Mouse (Mus musculus) heart, embryonic 14.5 days (tissue): Measurements from ENCODE around the gene Ada. TPM values are rescaled to one million over a fixed set of nuclear protein-coding genes. Genes with fewer than 3 reads are reported as not detected.

ENCODE experiments used
- ATAC-seq: fragments of 200-750 bp; cut with Nextera tagmentation; 2 replicates; pipeline ENCODE4 v1.8.0; 2017; ENCODE audit warnings: low read depth, moderate TSS enrichment; ENCODE audit not compliant: insufficient number of reproducible peaks, insufficient read depth, low FRiP score
- H3K27ac ChIP-seq, 2 experiments: fragments of 200-500 bp in 1 of 2; fragments of 300-500 bp in 1 of 2; sonication (generic) in 1 of 2; replicated peaks in 1 of 2; 2 replicates each; pipeline ENCODE4 v1.5.1; 2012 to 2014; ENCODE audit warnings: low read depth in 2 of 2, low read length in 2 of 2, control low read depth in 1 of 2, mild to moderate bottlenecking in 1 of 2, mixed read lengths in 1 of 2; ENCODE audit not compliant: control insufficient read depth in 1 of 2, insufficient read depth in 1 of 2
- H3K27me3 ChIP-seq: fragments of 300-500 bp; sonication (generic); 2 replicates; pipeline ENCODE4 v1.6.1; 2014; ENCODE audit warnings: mild to moderate bottlenecking, low read length, control low read depth; ENCODE audit not compliant: control insufficient read depth, insufficient read depth
- H3K36me3 ChIP-seq: fragments of 300-500 bp; sonication (generic); 2 replicates; pipeline ENCODE4 v1.6.1; 2014; ENCODE audit warnings: mild to moderate bottlenecking, control low read depth, low read length, mixed read lengths; ENCODE audit not compliant: control insufficient read depth, insufficient read depth
- H3K4me1 ChIP-seq, 2 experiments: fragments of 200-500 bp in 1 of 2; fragments of 300-500 bp in 1 of 2; sonication (generic) in 1 of 2; 2 replicates each; pipeline ENCODE4 v1.6.1; 2012 to 2014; ENCODE audit warnings: low read length in 2 of 2, control low read depth in 1 of 2, mixed read lengths in 1 of 2; ENCODE audit not compliant: control insufficient read depth in 2 of 2, insufficient read depth in 2 of 2
- H3K4me2 ChIP-seq: fragments of 300-500 bp; sonication (generic); 2 replicates; pipeline ENCODE4 v1.6.1; 2014; ENCODE audit warnings: mild to moderate bottlenecking, low read length
- H3K4me3 ChIP-seq, 2 experiments: fragments of 200-500 bp in 1 of 2; fragments of 300-500 bp in 1 of 2; sonication (generic) in 1 of 2; 2 replicates each; pipeline ENCODE4 v1.5.1; 2012 to 2014; ENCODE audit warnings: low read length in 2 of 2, mild to moderate bottlenecking in 2 of 2, control low read depth in 1 of 2, low read depth in 1 of 2, moderate library complexity in 1 of 2; ENCODE audit not compliant: control insufficient read depth in 1 of 2, insufficient read depth in 1 of 2
- H3K9ac ChIP-seq: fragments of 300-500 bp; sonication (generic); 2 replicates; pipeline ENCODE4 v1.6.1; 2014; ENCODE audit warnings: mild to moderate bottlenecking, low read length
- H3K9me3 ChIP-seq: fragments of 300-500 bp; sonication (generic); 2 replicates; pipeline ENCODE4 v1.6.1; 2016; ENCODE audit warnings: low read length, control low read depth; ENCODE audit not compliant: control insufficient read depth
- WGBS: fragments of 180-500 bp; shearing (Covaris S2); extraction: QIAGEN DNeasy Blood & Tissue Kit; methylation state at CpG from one replicate; pipeline ENCODE4 v1.1.7; 2014; 5-methylcytosine and 5-hydroxymethylcytosine counted together
- polyA plus RNA-seq: library from polyadenylated mRNA; unstranded; fragments of >200 nt; fragmentation: Nextera tagmentation; extraction: Ambion mirVana; gene quantifications from 2 replicates; pipeline ENCODE4 v1.2.1, GENCODE M21; 2014

Ada gene
- 2.3 and 4.0 TPM in 2 replicates for polyA plus RNA-seq

- Histone ChIP-seq H3K27me3 (peaks cover 34% of the 10 kb centered on the region), H3K9me3 (no peaks in the 10 kb centered on the region), H3K4me3 (peak within 1 kb of the TSS; percentile 58 to 63), H3K9ac (peak within 1 kb of the TSS; percentile 68), H3K27ac (no peak within 1 kb of the TSS), H3K36me3 (no peaks in the 10 kb centered on the region), H3K4me1 (peaks cover 8 to 15% of the 10 kb centered on the region in 2 experiments; a peak in 3 of 4 replicates), H3K4me2 (peak within 1 kb of the TSS; percentile 84)
- peak; percentile 64 for ATAC-seq
- 1% methylated on average over 53 of the region's 57 CpGs for WGBS
Observed at GRCm38 (mm10) chr2:163749647-163750611, at the start of gene Ada. TSS of gene Ada (minus strand) at chr2:163750239.

DNA sequence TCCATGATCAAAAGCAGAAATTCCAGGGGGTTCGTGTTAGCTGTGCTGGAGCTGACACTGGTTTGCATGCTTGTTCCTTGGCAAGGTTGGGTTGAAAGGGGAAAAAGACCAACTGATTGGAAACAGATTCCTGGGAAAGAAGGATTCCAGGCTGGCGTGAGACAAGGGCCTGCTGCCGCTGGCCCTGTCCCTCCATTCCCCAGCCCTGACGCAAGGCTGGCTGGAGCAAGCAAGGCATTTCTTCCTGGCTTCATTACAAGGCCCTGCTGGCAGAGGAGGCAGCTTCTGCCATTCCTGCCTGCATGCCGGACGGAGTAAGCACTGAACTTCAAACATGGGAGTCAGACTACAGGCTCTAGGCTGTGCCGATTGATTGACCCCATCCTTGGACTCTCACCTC lies 48.4 kb upstream of the Ada start:
- Histone ChIP-seq H3K27me3 (no peaks in the 10 kb centered on the region; the same call in 1 of the 2 replicates), H3K27ac (no peak overlapping the region), H3K4me2 (no peak overlapping the region), H3K36me3 (no peaks in the 10 kb centered on the region), H3K4me1 (0 out of 4 replicates have a peak, but pooled peaks cover 0 to 2% of the 10 kb centered on the region in 2 experiments), H3K9me3 (no peaks in the 10 kb centered on the region), H3K9ac (no peak overlapping the region), H3K4me3 (no peak overlapping the region)
- 54% methylated on average over 7 of the region's 7 CpGs for WGBS
- no peak for ATAC-seq

DNA sequence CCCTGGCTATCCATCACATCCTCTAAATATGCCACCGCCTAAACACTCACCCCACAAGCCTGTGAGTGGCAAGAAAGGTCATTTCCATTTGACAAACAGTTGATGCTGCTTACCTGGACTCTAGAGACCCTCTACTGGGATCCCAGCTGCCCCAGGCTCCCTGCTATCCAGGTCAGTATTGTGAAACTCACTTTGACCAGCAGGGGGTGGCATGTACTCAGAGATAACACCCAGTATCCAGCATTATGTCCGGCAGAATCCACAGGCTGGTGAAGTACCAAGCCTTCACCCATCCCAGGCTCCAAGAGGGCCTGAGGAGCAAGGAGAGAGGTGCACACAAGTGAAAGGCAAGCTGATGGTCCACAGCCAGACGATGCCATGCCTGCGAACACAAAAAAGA lies 38.4 kb upstream of the Ada start:
- H3K9me3 ChIP-seq = no peaks in the 10 kb centered on the region
- H3K36me3 ChIP-seq = no peaks in the 10 kb centered on the region
- no peak for ATAC-seq
- H3K4me2 ChIP-seq = no peak overlapping the region
- no peak overlapping the region for H3K27ac ChIP-seq
- no peak overlapping the region for H3K4me3 ChIP-seq
- H3K4me1 ChIP-seq = peaks cover 3 to 8% of the 10 kb centered on the region in 2 experiments; a peak in 3 of 4 replicates
- H3K27me3 ChIP-seq = no peaks in the 10 kb centered on the region
- H3K9ac ChIP-seq = no peak overlapping the region
- 67% methylated on average over 4 of the region's 4 CpGs for WGBS

GRCm38 (mm10) chr2:163787709-163788108 lies 37.7 kb upstream of the Ada start:
- Histone ChIP-seq H3K4me3 (no peak overlapping the region), H3K4me2 (no peak overlapping the region), H3K27ac (no peak overlapping the region), H3K27me3 (no peaks in the 10 kb centered on the region), H3K9ac (no peak overlapping the region), H3K9me3 (no peaks in the 10 kb centered on the region), H3K4me1 (peaks cover 6 to 8% of the 10 kb centered on the region in 2 experiments), H3K36me3 (no peaks in the 10 kb centered on the region)
- ATAC-seq = no peak
- WGBS = 45% methylated on average over 3 of the region's 3 CpGs

GRCm38 (mm10) chr2:163787086-163787485 lies 37.0 kb upstream of the Ada start:
- Histone ChIP-seq H3K9me3 (no peaks in the 10 kb centered on the region), H3K27me3 (no peaks in the 10 kb centered on the region), H3K36me3 (no peaks in the 10 kb centered on the region), H3K4me1 (peaks cover 6 to 8% of the 10 kb centered on the region in 2 experiments), H3K9ac (no peak overlapping the region), H3K4me3 (no peak overlapping the region), H3K27ac (no peak overlapping the region), H3K4me2 (no peak overlapping the region)
- WGBS = 75% methylated on average over 6 of the region's 6 CpGs
- no peak for ATAC-seq

- no peak overlapping the region for H3K4me3 ChIP-seq
- 0 out of 2 replicates have a peak, but pooled peaks cover under 1% of the 10 kb centered on the region for H3K27me3 ChIP-seq
- H3K4me1 ChIP-seq = peaks cover 6 to 8% of the 10 kb centered on the region in 2 experiments
- H3K9me3 ChIP-seq = no peaks in the 10 kb centered on the region
- H3K4me2 ChIP-seq = no peak overlapping the region
- WGBS = 27% methylated on average over 4 of the region's 4 CpGs
- H3K36me3 ChIP-seq = no peaks in the 10 kb centered on the region
- H3K9ac ChIP-seq = no peak overlapping the region
- 0 out of 4 replicates have a peak overlapping the region, but pooled peaks of 1 of the 2 experiments have one; percentile 12 for H3K27ac ChIP-seq
- ATAC-seq = no peak
Observed at GRCm38 (mm10) chr2:163783901-163784300, 33.9 kb upstream of the Ada start.

GRCm38 (mm10) chr2:163783368-163783767 lies 33.3 kb upstream of the Ada start:
- H3K9me3 ChIP-seq = no peaks in the 10 kb centered on the region
- H3K27ac ChIP-seq = no peak overlapping the region
- H3K4me3 ChIP-seq = no peak overlapping the region
- ATAC-seq = no peak
- H3K4me1 ChIP-seq = peaks cover 6 to 8% of the 10 kb centered on the region in 2 experiments
- H3K36me3 ChIP-seq = no peaks in the 10 kb centered on the region
- no peak overlapping the region for H3K4me2 ChIP-seq
- H3K27me3 ChIP-seq = peaks cover 3% of the 10 kb centered on the region; the same call in 1 of the 2 replicates
- WGBS = 62% methylated on average over 6 of the region's 6 CpGs
- H3K9ac ChIP-seq = no peak overlapping the region
